Mouse (Mus musculus) forebrain, embryonic 15.5 days (tissue): ENCODE results near the gene Sulf2. TPM values are rescaled to one million over a fixed set of nuclear protein-coding genes. Genes with fewer than 3 reads are reported as not detected.

Source experiments
- ATAC-seq: fragments of 200-750 bp; cut with Nextera tagmentation; replicated peaks from 2 replicates; pipeline ENCODE4 v1.8.0; 2017; ENCODE audit warnings: mild to moderate bottlenecking, moderate TSS enrichment, moderate library complexity
- H3K27ac ChIP-seq: fragments of 300-500 bp; sonication (generic); replicated peaks from 2 replicates; pipeline ENCODE4 v1.5.1; 2015; ENCODE audit warnings: mild to moderate bottlenecking, inconsistent platforms
- H3K27me3 ChIP-seq: fragments of 300-500 bp; sonication (generic); 2 replicates; pipeline ENCODE4 v1.6.1; 2015; ENCODE audit warnings: inconsistent platforms
- H3K36me3 ChIP-seq: fragments of 300-500 bp; sonication (generic); 2 replicates; pipeline ENCODE4 v1.6.1; 2015; ENCODE audit warnings: mild to moderate bottlenecking, inconsistent platforms
- H3K4me1 ChIP-seq: fragments of 300-500 bp; sonication (generic); 2 replicates; pipeline ENCODE4 v1.6.1; 2015; ENCODE audit warnings: inconsistent platforms
- H3K4me2 ChIP-seq: fragments of 300-500 bp; sonication (generic); replicated peaks from 2 replicates; pipeline ENCODE4 v1.6.1; 2015; ENCODE audit warnings: mild to moderate bottlenecking, inconsistent platforms
- H3K4me3 ChIP-seq: fragments of 300-500 bp; sonication (generic); 2 replicates; pipeline ENCODE4 v1.5.1; 2015; ENCODE audit warnings: mild to moderate bottlenecking, inconsistent platforms
- H3K9ac ChIP-seq: fragments of 300-500 bp; sonication (generic); replicated peaks from 2 replicates; pipeline ENCODE4 v1.6.1; 2015; ENCODE audit warnings: mild to moderate bottlenecking, inconsistent platforms
- H3K9me3 ChIP-seq: fragments of 300-500 bp; sonication (generic); 2 replicates; pipeline ENCODE4 v1.6.1; 2016; ENCODE audit warnings: inconsistent platforms
- WGBS: fragments of 180-500 bp; shearing (Covaris S2); methylation state at CpG from one replicate; pipeline ENCODE4 v1.1.7; 2015; ENCODE audit warnings: mixed read lengths; 5-methylcytosine and 5-hydroxymethylcytosine counted together
- polyA plus RNA-seq: library from polyadenylated mRNA; unstranded; fragments of >200 nt; fragmentation: Nextera tagmentation; extraction: Ambion mirVana; gene quantifications from 2 replicates; pipeline ENCODE4 v1.2.1, GENCODE M21; 2015

Sulf2 gene
- polyA plus RNA-seq, 1 experiment from 2014 or later, result 36.0 TPM

DNA sequence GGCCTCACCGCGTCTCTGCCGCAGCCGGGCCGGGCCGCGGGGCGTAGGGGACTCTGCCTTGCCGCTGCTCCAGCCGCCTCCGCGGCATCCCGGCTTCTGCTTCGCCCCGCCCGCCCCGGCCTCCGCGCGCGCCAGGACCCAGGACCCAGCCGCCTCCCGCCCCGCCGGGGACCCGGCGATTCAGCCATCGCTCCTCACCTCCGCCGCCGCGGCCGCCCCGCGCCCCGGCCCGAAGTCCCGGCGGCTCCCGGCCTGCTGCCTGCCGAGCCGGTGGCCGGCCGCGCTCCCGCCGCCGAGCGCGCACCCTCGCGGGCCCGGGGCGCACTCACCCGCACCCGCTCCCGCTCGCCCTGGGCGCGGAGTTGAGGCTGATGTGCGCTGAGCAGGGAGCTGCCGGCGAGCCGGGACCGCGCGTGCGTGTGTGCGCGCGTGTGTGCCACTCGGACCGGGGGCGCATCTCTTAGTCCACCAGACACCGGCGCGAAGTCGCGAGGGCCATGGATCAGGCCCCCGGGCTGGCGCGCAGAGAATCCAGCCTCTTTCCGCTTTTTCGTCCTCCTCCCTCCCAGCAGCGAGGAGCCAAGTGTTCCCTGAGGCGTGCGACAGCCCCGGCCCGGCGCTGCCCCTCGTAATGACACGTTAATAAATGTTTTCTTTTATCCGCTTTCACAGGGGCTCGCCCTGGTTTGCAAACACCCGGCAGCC is 562 bp downstream of the Sulf2 start:
- WGBS, result under 1% methylated on average over 82 of the region's 95 CpGs
- H3K27me3 ChIP-seq, result peaks cover 38% of the 10 kb centered on the region
- H3K36me3 ChIP-seq, result no peaks in the 10 kb centered on the region
- peak overlapping the region; percentile 58 for H3K4me3 ChIP-seq
- peak overlapping the region; percentile 62 for H3K27ac ChIP-seq
- no peaks in the 10 kb centered on the region for H3K9me3 ChIP-seq
- peak overlapping the region; percentile 64 for H3K9ac ChIP-seq
- ATAC-seq, result peak; percentile 41
- H3K4me1 ChIP-seq, result peaks cover 56% of the 10 kb centered on the region
- H3K4me2 ChIP-seq, result peak overlapping the region; percentile 94

DNA sequence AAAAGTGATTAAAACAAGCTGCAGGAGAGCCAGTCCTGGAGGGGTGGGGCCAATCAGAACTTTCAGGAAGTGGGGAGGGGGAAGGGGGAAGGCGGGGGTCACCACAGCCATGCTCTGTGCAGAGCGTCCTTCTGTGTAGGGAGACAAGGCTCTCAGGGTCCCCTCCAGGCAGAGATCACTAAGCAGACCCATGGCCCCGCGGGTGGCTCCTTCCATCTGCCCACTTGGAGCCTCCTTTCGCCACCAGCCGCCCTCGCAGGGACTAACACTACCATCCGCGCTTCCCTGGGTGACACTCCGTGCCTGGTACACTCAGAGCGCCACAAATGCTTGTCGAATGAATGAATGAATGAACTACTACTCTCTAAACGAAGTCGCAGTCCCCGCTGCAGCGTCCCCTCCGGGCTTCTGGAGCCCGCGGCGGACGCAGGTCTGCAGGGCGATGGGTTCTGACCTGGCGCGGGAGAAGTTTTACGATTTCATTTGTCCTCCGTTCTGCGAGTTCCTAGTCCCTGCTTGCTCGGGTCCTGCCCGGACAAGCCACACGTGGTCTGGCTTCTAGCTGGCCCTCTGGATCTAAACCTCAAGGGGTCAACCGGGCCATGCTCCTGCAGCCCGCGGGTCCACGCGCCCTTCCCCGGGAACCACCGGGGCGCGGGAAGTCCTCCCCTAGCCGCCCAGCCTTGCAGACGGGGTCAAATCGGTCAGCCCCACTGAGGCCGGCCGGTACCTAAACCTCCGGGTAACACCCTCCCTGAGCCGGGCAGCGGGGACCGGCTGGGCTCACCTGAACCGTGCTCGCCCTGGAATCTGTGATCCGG is 1.4 kb downstream of the Sulf2 start:
- Histone ChIP-seq H3K27me3 (peaks cover 38% of the 10 kb centered on the region), H3K4me1 (peaks cover 62% of the 10 kb centered on the region), H3K27ac (peak overlapping the region; percentile 62), H3K36me3 (no peaks in the 10 kb centered on the region), H3K9me3 (no peaks in the 10 kb centered on the region), H3K9ac (peak overlapping the region; percentile 64), H3K4me3 (peak overlapping the region; percentile 58), H3K4me2 (peak overlapping the region; percentile 94)
- WGBS, result under 1% methylated on average over 51 of the region's 51 CpGs
- ATAC-seq, result peak; percentile 9; the same call in 1 of the 2 replicates

GRCm38 (mm10) chr2:166153399-166153793 is 2.1 kb downstream of the Sulf2 start:
- no peaks in the 10 kb centered on the region for H3K36me3 ChIP-seq
- peaks cover 38% of the 10 kb centered on the region for H3K27me3 ChIP-seq
- H3K4me2 ChIP-seq, result peak overlapping the region; percentile 94
- H3K4me3 ChIP-seq, result peak overlapping the region; percentile 58
- WGBS, result 31% methylated on average over 3 of the region's 3 CpGs
- no peak overlapping the region for H3K27ac ChIP-seq
- H3K9ac ChIP-seq, result no peak overlapping the region
- no peaks in the 10 kb centered on the region for H3K9me3 ChIP-seq
- H3K4me1 ChIP-seq, result peaks cover 62% of the 10 kb centered on the region
- no peak for ATAC-seq

GRCm38 (mm10) chr2:166152734-166153398 is 2.6 kb downstream of the Sulf2 start:
- no peak for ATAC-seq
- no peaks in the 10 kb centered on the region for H3K9me3 ChIP-seq
- H3K4me2 ChIP-seq, result peak overlapping the region; percentile 94
- H3K36me3 ChIP-seq, result no peaks in the 10 kb centered on the region
- H3K27me3 ChIP-seq, result peaks cover 34% of the 10 kb centered on the region
- 58% methylated on average over 11 of the region's 11 CpGs for WGBS
- H3K4me1 ChIP-seq, result peaks cover 62% of the 10 kb centered on the region
- H3K4me3 ChIP-seq, result 0 out of 2 replicates have a peak overlapping the region, but pooled peaks have one; percentile 58
- no peak overlapping the region for H3K9ac ChIP-seq
- no peak overlapping the region for H3K27ac ChIP-seq

DNA sequence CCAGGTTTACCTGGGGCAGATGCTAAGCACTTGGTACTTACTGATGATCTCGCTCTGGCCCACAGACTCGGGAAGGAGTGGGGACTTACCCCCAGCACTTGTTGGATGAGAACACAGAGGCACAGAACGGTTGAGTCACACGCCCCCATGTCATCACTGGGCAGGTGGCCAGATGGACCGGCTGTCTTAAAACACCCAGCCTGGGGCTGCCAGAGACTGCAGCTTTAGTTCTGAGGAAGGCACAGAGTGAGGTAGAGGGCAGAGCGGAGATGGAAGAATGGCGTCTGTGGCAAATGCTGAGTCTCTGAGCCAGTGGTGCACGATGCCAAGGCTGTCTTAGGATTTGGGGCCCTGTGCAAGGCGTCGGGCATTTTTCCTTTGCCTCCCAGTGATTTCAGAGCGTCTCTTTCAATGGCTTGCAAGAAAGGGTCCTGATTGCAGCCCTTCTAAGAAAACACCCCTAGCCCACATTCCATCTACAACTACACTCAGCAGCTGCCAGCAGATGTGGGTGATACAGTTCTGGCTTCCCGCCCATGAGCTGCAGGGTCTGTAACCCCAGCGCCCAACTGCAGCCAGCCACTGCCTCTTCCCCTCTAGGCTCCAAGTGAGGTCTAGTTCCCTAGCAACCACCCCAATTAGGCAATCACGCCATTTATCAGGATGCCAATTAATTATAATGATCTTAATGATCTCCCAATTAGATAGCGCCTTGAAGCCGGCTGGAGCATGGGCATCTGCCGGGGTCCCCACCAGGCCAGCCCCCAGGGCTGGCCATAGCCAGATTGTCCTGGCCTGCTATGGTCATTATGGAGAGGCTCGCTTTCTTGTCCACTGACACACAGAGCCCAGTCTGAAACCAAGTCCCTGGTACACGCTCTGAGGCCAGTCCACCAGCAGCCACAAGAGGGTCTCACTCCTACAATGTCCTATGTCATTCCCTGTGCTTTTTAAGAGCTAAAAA is 3.7 kb downstream of the Sulf2 start:
- no peak overlapping the region for H3K4me3 ChIP-seq
- H3K9ac ChIP-seq, result no peak overlapping the region
- WGBS, result 14% methylated on average over 19 of the region's 19 CpGs
- H3K27ac ChIP-seq, result peak overlapping the region; percentile 67
- H3K36me3 ChIP-seq, result no peaks in the 10 kb centered on the region
- peaks cover 24% of the 10 kb centered on the region for H3K27me3 ChIP-seq
- H3K4me2 ChIP-seq, result peak overlapping the region; percentile 21
- peak; percentile 74 for ATAC-seq
- H3K9me3 ChIP-seq, result no peaks in the 10 kb centered on the region
- H3K4me1 ChIP-seq, result peaks cover 62% of the 10 kb centered on the region

DNA sequence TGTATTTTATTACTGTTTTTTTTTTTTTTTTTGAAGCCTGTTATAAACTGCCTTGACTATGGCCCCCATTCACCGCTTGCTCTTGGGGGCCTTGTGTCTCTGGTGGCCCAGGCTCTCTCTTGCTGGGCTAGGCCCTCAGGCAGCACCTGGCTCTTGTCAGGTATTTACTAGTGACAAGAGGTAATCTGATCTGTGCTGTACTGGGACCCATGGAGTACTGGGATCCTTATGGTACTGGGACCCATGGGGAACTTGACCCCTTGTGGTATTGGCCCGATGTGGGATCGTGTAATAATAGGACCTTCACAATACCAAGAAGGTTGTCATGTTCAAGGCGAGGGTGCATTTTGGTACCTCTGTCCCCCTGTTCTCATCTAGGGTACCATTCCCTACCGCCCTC is 4.9 kb downstream of the Sulf2 start:
- Histone ChIP-seq H3K4me3 (no peak overlapping the region), H3K36me3 (no peaks in the 10 kb centered on the region), H3K9ac (no peak overlapping the region), H3K9me3 (no peaks in the 10 kb centered on the region), H3K27me3 (peaks cover 13% of the 10 kb centered on the region; the same call in 1 of the 2 replicates), H3K4me2 (no peak overlapping the region), H3K27ac (no peak overlapping the region), H3K4me1 (peaks cover 57% of the 10 kb centered on the region)
- WGBS, result 93% methylated on average over 5 of the region's 5 CpGs
- no peak for ATAC-seq

GRCm38 (mm10) chr2:166149482-166149881 is 6.0 kb downstream of the Sulf2 start:
- H3K36me3 ChIP-seq, result no peaks in the 10 kb centered on the region
- peaks cover 13% of the 10 kb centered on the region; the same call in 1 of the 2 replicates for H3K27me3 ChIP-seq
- peaks cover 49% of the 10 kb centered on the region for H3K4me1 ChIP-seq
- H3K27ac ChIP-seq, result no peak overlapping the region
- WGBS, result 79% methylated on average over 8 of the region's 8 CpGs
- no peak overlapping the region for H3K4me3 ChIP-seq
- H3K9ac ChIP-seq, result no peak overlapping the region
- no peak for ATAC-seq
- H3K9me3 ChIP-seq, result no peaks in the 10 kb centered on the region
- H3K4me2 ChIP-seq, result no peak overlapping the region

GRCm38 (mm10) chr2:166148672-166149332 is 6.7 kb downstream of the Sulf2 start:
- Histone ChIP-seq H3K27ac (no peak overlapping the region), H3K4me1 (peaks cover 42% of the 10 kb centered on the region), H3K4me3 (no peak overlapping the region), H3K4me2 (no peak overlapping the region), H3K36me3 (no peaks in the 10 kb centered on the region), H3K9me3 (no peaks in the 10 kb centered on the region), H3K27me3 (peaks cover 10% of the 10 kb centered on the region; the same call in 1 of the 2 replicates), H3K9ac (no peak overlapping the region)
- no peak for ATAC-seq
- WGBS, result 40% methylated on average over 13 of the region's 13 CpGs

DNA sequence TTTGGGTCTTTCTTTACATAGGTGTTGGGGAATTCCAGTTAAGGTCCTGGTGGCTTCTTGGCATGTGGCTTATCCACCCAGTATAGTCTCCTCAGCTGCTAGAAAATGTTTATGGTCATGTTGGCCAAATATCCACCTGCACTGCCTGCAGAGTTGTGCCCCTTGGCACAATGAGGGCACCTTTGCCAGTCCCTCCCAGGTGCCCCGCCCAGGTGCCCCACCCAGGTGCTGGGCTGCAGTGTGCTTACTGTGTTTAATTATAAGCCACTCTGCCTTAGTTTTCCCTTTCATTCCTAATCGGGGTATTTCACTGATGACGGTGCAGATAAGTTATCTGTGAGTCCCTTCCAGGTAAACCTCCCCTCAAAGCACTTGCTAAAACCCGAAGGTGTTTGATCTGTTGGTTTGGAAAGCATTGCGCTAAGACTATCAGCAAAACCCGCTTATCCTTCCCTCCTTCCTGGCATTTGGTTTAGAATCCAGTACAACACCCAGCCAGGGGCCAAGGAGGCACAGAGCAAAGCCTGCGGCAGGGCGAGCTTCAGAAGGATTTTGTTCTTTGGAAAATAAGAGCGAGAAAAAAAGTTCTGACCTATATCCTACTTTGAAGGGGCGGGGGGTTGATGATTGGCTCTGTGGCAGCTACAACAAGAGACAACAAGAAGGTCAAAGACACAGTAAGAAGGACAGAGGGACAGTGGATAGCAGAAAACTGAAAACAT is 7.4 kb downstream of the Sulf2 start:
- H3K27ac ChIP-seq, result no peak overlapping the region
- no peaks in the 10 kb centered on the region for H3K36me3 ChIP-seq
- H3K27me3 ChIP-seq, result peaks cover 5% of the 10 kb centered on the region; the same call in 1 of the 2 replicates
- WGBS, result 84% methylated on average over 10 of the region's 10 CpGs
- no peaks in the 10 kb centered on the region for H3K9me3 ChIP-seq
- ATAC-seq, result no peak
- no peak overlapping the region for H3K9ac ChIP-seq
- no peak overlapping the region for H3K4me2 ChIP-seq
- peaks cover 37% of the 10 kb centered on the region for H3K4me1 ChIP-seq
- no peak overlapping the region for H3K4me3 ChIP-seq

- H3K9ac ChIP-seq, result no peak overlapping the region
- peaks cover 28% of the 10 kb centered on the region for H3K4me1 ChIP-seq
- 88% methylated on average over 7 of the region's 7 CpGs for WGBS
- H3K4me3 ChIP-seq, result no peak overlapping the region
- H3K36me3 ChIP-seq, result no peaks in the 10 kb centered on the region
- no peak overlapping the region for H3K4me2 ChIP-seq
- H3K27ac ChIP-seq, result no peak overlapping the region
- ATAC-seq, result no peak
- no peaks in the 10 kb centered on the region for H3K9me3 ChIP-seq
- no peaks in the 10 kb centered on the region for H3K27me3 ChIP-seq
These were observed 9.0 kb downstream of the Sulf2 start for GRCm38 (mm10) chr2:166146446-166146845.
